ENCODE assay signal across 7 mouse cellular contexts in the genomic region with DNA sequence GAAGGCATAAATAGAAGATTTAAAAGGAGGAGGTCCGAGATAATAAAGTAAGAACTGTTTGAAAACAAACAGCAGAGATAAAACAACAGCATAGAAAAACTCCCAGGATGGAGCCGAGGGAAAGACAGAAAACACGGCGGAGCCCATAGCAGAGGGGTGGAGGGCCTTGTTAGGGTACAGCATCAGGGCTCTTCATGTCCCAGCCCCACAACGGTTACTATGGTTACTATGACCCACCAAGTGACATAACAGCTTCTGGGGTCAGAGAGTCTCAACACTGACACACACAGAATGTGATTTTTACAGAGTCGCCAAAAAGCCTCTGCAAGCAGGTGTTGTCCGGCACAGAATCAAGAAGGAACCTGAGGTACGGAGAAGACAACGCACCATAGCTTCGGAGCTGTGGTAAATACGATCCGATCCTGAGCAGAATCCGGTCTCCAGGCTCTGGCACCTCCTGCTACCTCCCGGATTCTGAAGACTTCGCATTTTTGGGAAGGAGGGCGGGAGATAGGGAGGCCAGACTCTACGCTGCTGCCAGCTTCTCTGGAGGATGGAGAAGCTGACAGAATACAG. TPM values are rescaled to one million over a fixed set of nuclear protein-coding genes. Genes with fewer than 3 reads are reported as not detected.
DNase-seq lines count a peak whose midpoint lies in the region; ATAC-seq and TF ChIP-seq lines count a peak whose summit lies in the region.

No protein-coding gene starts in this region.

- H3K27ac ChIP-seq in heart, adult 2 months, result no peak overlapping the region
- no peak overlapping the region for H3K27ac ChIP-seq in lung, postnatal 0 days (ENCODE audit: low read length)

- intact Hi-C loops in heart, adult 2 months (cut with DNase I), result loop anchor here (2.0 kb wide), 1 partner anchor 136 kb away; no protein-coding TSS in a partner anchor

- H3K79me2 ChIP-seq in heart, adult 2 months (replicated peaks; ENCODE audit: control insufficient read depth, insufficient read depth, low read length), result no peaks in the 10 kb centered on the region

- peak overlapping the region; percentile 41 for H3K4me3 ChIP-seq in heart, adult 2 months
- peak overlapping the region; percentile 14 for H3K4me3 ChIP-seq in lung, postnatal 0 days (ENCODE audit: low read depth, low read length)

- no peaks in the 10 kb centered on the region for H3K36me3 ChIP-seq in heart, adult 2 months (ENCODE audit: control insufficient read depth, insufficient read depth, low read length)
- H3K36me3 ChIP-seq in lung, postnatal 0 days (ENCODE audit: insufficient read depth, low read length), result no peaks in the 10 kb centered on the region

- no peaks in the 10 kb centered on the region for H3K27me3 ChIP-seq in heart, adult 2 months (ENCODE audit: control insufficient read depth, insufficient read depth, low read length)
- H3K27me3 ChIP-seq in lung, postnatal 0 days (replicated peaks; ENCODE audit: insufficient read depth, low read length), result no peaks in the 10 kb centered on the region

- H3K4me1 ChIP-seq in heart, adult 2 months (ENCODE audit: control insufficient read depth, insufficient read depth, low read length), result peaks cover 3% of the 10 kb centered on the region
- no peaks in the 10 kb centered on the region for H3K4me1 ChIP-seq in lung, postnatal 0 days (ENCODE audit: insufficient read depth, low read depth, low read length)

- 3% methylated on average over 17 of the region's 17 CpGs for WGBS in heart, adult 2 months
- 1% methylated on average over 17 of the region's 17 CpGs for WGBS in lung, postnatal 0 days

- peak; percentile 93 for ATAC-seq in lung, postnatal 0 days

- peak overlapping the region; percentile 61 for H3K4me2 ChIP-seq in lung, postnatal 0 days (replicated peaks; ENCODE audit: low read depth, low read length)

- H3K9me3 ChIP-seq in lung, postnatal 0 days (ENCODE audit: low read length), result no peaks in the 10 kb centered on the region

- TF ChIP-seq EP300 in heart, adult 2 months (IDR thresholded peaks at IDR 0.05; ENCODE audit: insufficient read depth, low read depth, low read length), result no peak
- TF ChIP-seq EP300 in lung, postnatal 0 days (IDR thresholded peaks at IDR 0.05), result no peak

- no peak for TF ChIP-seq CTCF in heart, adult 2 months (IDR thresholded peaks at IDR 0.05)
- no peak for TF ChIP-seq CTCF in lung, postnatal 0 days (IDR thresholded peaks at IDR 0.05)

- peak overlapping the region; percentile 40 for H3K9ac ChIP-seq in heart, adult 2 months (ENCODE audit: low read depth, low read length)
- H3K9ac ChIP-seq in lung, postnatal 0 days (replicated peaks; ENCODE audit: low read depth), result no peak overlapping the region

- TF ChIP-seq POLR2A in heart, adult 2 months (IDR thresholded peaks at IDR 0.05; ENCODE audit: insufficient read depth, low read depth, low read length), result no peak

- DNase-seq in CD4-positive, CD25-positive, alpha-beta regulatory T cell, adult 2 months (ENCODE audit: low read depth, low spot score), result peak; percentile 51
- peak; percentile 95 for DNase-seq in MEL-GATA-1-ER (ENCODE audit: extremely low read depth, low read depth)
- peak; percentile 53 to 58 for DNase-seq in cerebellum, postnatal 36 days
- peak; percentile 46 to 51 for DNase-seq in heart, adult 2 months
- peak; percentile 51 for DNase-seq in kidney, adult 18-20 months
- DNase-seq in lung, postnatal 0 days (ENCODE audit: low spot score), result peak; percentile 81
- peak; percentile 92 for DNase-seq in retina, postnatal 1 day

RNA-seq across cellular contexts. Expression of a gene that starts 9.1 kb away (rescaled TPM):
- total RNA-seq in heart, adult 2 months (2021), result 10 to 100 TPM; 22.3 to 24.0 TPM
- polyA plus RNA-seq in heart, adult 2 months (2012; rRNA removed), result 13.9 and 14.8 TPM in 2 replicates
- polyA plus RNA-seq in lung, postnatal 0 days (2015; fragmentation: Nextera tagmentation; extraction: Ambion mirVana), result 40.5 and 43.5 TPM in 2 replicates

RNA-seq across cellular contexts. Expression of a gene that starts 20.0 kb away (rescaled TPM):
- total RNA-seq in heart, adult 2 months (2021), result 10 to 100 TPM; 66.6 to 67.4 TPM
- polyA plus RNA-seq in heart, adult 2 months (2012; rRNA removed), result 21.7 and 25.2 TPM in 2 replicates
- polyA plus RNA-seq in lung, postnatal 0 days (2015; fragmentation: Nextera tagmentation; extraction: Ambion mirVana), result 29.6 and 33.1 TPM in 2 replicates

RNA-seq across cellular contexts. Expression of a gene that starts 35.0 kb away (rescaled TPM):
- total RNA-seq in heart, adult 2 months (2021), result 1 to 10 TPM; 2.1 to 2.7 TPM
- polyA plus RNA-seq in heart, adult 2 months (2012; rRNA removed), result 4.3 and 6.7 TPM in 2 replicates
- 2.7 and 3.9 TPM in 2 replicates for polyA plus RNA-seq in lung, postnatal 0 days (2015; fragmentation: Nextera tagmentation; extraction: Ambion mirVana)
